Mouse (Mus musculus) erythroblast, embryonic 14.5 days (primary cell): ENCODE data around the gene Mccc2. TPM values are rescaled to one million over a fixed set of nuclear protein-coding genes. Genes with fewer than 3 reads are reported as not detected.
A peak's percentile ranks its signal among the peaks of the same experiment; 100 is the strongest.
"Not testable (repeated sequence)": the region's sequence is repeated elsewhere in the genome, so short reads cannot be mapped to it uniquely, and the experiment has no call there.

Experiments used
- H3K27me3 ChIP-seq: 2 replicates; pipeline ENCODE4 v1.6.1; 2012; ENCODE audit warnings: inconsistent platforms; ENCODE audit not compliant: control insufficient read depth
- H3K36me3 ChIP-seq: 2 replicates; pipeline ENCODE4 v1.6.1; 2012; ENCODE audit warnings: mild to moderate bottlenecking, inconsistent platforms; ENCODE audit not compliant: control insufficient read depth
- H3K4me1 ChIP-seq: 2 replicates; pipeline ENCODE4 v1.6.1; 2012; ENCODE audit warnings: inconsistent platforms; ENCODE audit not compliant: control insufficient read depth
- H3K4me3 ChIP-seq: replicated peaks from 2 replicates; pipeline ENCODE3; 2012; ENCODE audit warnings: moderate library complexity, mild to moderate bottlenecking, inconsistent platforms
- H3K9me3 ChIP-seq: 2 replicates; pipeline ENCODE4 v1.6.1; 2012; ENCODE audit warnings: low read length, inconsistent platforms, mixed read lengths; ENCODE audit not compliant: control insufficient read depth
- GATA1 ChIP-seq: IDR thresholded peaks from 2 replicates; pipeline ENCODE4 v1.6.1; 2012; ENCODE audit warnings: low read length, inconsistent platforms, mixed read lengths
- TAL1 ChIP-seq: IDR thresholded peaks from 3 replicates; pipeline ENCODE4 v1.6.1; 2012; ENCODE audit warnings: low read length, inconsistent platforms, mixed read lengths
- polyA plus RNA-seq: library from polyadenylated mRNA; stranded (reverse); fragments of >175 nt; gene quantifications from 2 replicates; pipeline ENCODE4 v1.2.3, GENCODE M21; 2012

Mccc2 gene
- 0.14 and 0.15 TPM in 2 replicates for polyA plus RNA-seq

DNA sequence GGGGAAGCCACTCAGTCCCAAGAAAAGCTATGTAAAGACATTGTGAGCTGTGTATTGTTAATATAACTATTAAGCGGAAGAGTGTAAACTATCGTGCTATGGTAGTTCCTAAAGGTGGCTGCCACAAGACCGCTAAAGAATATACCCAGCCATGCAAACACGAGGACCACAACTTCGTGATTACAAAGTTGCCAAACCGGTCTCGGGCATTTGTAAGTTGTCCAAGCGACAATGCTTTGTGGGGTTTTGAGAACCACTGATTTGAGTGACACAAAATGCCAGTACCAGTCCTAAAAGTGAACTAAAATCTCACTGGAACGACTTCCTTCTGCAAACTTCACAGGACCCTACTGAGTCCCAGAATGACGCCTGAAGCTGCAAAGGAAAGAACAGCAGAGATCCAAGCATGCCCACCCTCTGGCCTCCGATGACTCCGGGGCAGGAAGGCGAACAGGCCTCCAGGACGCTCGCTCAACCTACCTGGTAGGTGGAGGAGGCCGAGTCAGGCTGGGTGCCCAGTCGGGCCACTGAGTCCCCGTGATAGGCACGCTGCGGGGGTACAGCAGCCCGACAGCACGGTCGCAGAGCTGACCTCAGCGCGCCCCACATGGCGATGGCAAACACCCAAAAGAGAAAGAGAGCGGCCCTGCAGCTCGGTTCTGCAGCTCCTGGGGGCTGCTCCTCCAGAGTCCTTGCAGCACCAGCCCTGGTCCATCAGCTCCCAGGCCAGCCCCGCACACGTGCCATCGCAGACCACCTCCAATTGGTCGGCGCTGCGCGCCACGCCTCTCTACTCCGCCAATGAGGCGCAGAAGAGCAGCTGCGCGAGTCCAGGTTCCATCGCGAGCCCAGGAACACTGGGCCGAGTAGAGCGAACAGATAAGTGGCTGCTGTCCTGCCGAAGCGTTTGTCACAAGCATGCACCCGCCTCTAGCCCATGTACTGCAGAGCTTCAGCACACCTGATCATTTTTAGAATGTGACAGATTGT, at the start of gene Mccc2:
Gene Mccc2, minus strand, starts transcription at position 734 of the 990 bp plus-strand sequence.
- 0 out of 2 replicates have a peak, but pooled peaks have one; percentile 22 for TF ChIP-seq GATA1
- TF ChIP-seq TAL1: no peak
- no peaks in the 10 kb centered on the region for H3K27me3 ChIP-seq
- no peaks in the 10 kb centered on the region for H3K9me3 ChIP-seq
- H3K4me3 ChIP-seq: peak within 1 kb of the TSS; percentile 75
- H3K36me3 ChIP-seq: peaks cover 7% of the 10 kb centered on the region
- H3K4me1 ChIP-seq: peaks cover 30% of the 10 kb centered on the region

DNA sequence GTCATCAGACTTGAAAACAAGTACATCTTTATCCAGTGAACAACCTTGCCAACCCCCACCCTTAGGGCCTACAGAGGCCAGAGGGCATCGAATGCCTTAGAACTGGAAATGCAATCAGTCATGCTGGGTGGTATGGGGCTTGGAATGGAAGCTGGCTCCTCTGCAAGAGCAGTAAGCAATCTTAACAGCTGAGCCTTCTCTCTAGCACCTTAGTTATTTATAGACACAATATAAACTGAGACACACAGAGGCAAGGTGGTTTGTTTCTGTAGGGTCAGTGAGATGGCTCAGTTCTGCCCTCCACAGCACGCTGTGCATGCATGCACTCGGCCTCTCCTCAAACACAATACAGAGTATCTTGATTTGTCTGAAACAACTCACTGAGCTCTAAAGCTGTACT, 48.5 kb upstream of the Mccc2 start:
- peaks cover 88% of the 10 kb centered on the region for H3K36me3 ChIP-seq
- TF ChIP-seq GATA1 (no peak), TAL1 (no peak)
- no peaks in the 10 kb centered on the region for H3K9me3 ChIP-seq
- no peaks in the 10 kb centered on the region for H3K27me3 ChIP-seq
- H3K4me3 ChIP-seq: no peak overlapping the region
- H3K4me1 ChIP-seq: no peaks in the 10 kb centered on the region

DNA sequence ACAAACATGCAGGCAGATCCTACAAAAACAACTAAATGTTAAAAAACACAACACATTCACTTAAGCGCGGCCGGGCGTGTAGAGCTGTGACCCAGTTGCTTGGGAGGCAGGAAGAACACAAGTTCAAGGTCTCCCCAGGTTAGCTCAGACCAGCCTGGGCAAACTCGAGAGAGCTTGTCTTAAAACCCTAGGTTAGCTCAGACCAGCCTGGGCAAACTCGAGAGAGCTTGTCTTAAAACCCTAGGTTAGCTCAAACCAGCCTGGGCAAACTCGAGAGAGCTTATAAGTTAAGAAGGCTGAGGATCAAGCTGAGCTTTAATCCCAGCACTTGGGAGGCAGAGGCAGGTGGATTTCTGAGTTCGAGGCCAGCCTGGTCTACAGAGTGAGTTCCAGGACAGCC, 42.3 kb upstream of the Mccc2 start:
- H3K4me1 ChIP-seq, H3K9me3 ChIP-seq, H3K27me3 ChIP-seq, H3K4me3 ChIP-seq: not testable (repeated sequence)
- peaks cover 90% of the 10 kb centered on the region for H3K36me3 ChIP-seq

DNA sequence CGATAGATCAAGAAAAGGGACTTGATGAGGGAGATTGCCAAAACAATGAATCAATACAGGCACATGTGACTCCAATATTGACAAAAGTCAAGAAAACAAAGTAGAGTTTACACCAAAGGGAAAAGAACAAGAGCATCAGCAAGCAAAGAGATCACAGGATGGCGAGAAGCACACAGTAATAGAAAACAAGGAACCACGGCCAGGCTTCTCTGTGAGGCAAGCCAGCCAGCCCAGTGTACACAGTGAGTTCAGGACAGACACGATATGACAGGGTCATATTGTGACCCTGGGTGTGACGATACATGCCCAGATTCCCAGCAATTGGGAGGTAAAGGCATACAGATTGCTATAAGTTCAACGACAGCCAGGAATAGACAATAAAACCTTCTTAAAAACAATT, 10.6 kb upstream of the Mccc2 start:
- no peaks in the 10 kb centered on the region for H3K9me3 ChIP-seq
- H3K4me3 ChIP-seq: no peak overlapping the region
- H3K27me3 ChIP-seq: no peaks in the 10 kb centered on the region
- peaks cover 86% of the 10 kb centered on the region for H3K36me3 ChIP-seq
- no peak for TF ChIP-seq TAL1
- TF ChIP-seq GATA1: no peak
- H3K4me1 ChIP-seq: no peaks in the 10 kb centered on the region

DNA sequence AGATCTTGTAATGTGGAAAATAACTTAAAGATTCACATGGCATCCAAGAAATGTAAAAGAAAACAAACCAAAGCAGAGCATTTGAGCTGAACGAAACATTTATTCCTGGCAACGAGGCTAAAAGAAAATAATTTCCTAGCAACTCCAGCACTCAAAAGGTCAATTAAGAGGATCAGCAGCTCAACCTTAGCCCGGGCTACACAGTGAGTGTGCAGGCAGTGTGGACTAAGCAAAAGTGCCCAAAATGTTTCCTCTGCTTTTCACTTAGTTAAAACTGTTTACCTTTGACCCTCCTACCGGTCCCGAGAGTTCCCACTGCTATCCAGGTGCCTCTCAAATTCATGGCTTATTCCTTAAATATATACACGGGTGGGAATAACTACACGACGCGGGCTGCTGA, 1.5 kb upstream of the Mccc2 start:
- H3K9me3 ChIP-seq: no peaks in the 10 kb centered on the region
- no peak for TF ChIP-seq TAL1
- TF ChIP-seq GATA1: no peak

DNA sequence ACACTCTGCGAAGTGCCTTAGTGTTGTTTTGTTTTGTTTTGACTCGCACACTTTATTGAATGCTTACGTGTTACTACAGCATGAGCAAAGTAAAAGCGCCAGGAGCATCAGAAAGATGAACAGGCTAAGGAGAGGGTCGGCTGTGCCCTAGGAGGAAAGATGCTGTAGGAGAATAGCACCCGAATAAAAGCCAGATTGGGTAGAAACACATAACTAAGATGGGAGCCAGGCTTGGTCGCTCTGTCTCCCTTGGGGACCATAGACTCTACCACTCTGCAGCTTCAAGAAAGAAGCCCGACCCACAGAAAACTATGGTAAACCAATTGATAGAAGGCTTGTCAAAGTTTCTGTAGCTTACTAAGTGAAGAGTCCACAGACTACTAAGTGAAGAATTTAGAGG, 498 bp upstream of the Mccc2 start:
- H3K4me1 ChIP-seq: peaks cover 30% of the 10 kb centered on the region
- peaks cover 13% of the 10 kb centered on the region for H3K36me3 ChIP-seq
- no peak for TF ChIP-seq GATA1
- no peak for TF ChIP-seq TAL1
- peak overlapping the region; percentile 75 for H3K4me3 ChIP-seq
- no peaks in the 10 kb centered on the region for H3K9me3 ChIP-seq
- no peaks in the 10 kb centered on the region for H3K27me3 ChIP-seq

More for the DNA sequence above, 1.5 kb upstream of the Mccc2 start:
- Histone ChIP-seq H3K4me3 (no peak overlapping the region), H3K36me3 (peaks cover 18% of the 10 kb centered on the region), H3K27me3 (no peaks in the 10 kb centered on the region), H3K4me1 (peaks cover 30% of the 10 kb centered on the region)

DNA sequence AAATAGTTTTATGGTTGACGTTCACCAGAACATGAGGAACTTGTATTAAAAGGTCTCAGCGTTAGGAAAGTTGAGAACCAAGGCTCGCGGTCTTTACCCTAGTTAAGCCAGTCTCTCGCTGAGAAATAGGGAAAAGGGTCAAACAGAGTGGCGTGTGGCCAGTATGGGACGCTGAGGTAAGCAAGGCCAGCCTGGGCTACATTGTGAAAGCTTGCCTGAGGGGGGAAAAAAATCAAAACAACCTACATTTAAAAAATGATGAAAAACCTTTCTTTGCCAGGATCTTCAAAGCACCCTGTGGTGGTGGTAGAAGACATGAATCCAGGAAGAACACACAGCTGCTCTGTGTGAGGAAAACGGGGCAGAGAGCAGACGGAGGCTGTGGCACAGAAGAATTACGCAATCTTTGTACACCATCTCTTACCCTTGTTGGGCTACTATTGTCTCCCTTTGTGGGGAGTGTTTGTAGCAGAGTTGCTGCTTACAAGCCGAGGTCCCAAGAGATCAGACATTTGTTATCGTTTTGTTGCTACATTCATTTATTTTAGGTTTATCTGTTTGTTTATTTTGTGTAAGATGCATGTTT, 9.4 kb downstream of the Mccc2 start:
- H3K9me3 ChIP-seq: no peaks in the 10 kb centered on the region
- TF ChIP-seq TAL1: no peak
- TF ChIP-seq GATA1: no peak

DNA sequence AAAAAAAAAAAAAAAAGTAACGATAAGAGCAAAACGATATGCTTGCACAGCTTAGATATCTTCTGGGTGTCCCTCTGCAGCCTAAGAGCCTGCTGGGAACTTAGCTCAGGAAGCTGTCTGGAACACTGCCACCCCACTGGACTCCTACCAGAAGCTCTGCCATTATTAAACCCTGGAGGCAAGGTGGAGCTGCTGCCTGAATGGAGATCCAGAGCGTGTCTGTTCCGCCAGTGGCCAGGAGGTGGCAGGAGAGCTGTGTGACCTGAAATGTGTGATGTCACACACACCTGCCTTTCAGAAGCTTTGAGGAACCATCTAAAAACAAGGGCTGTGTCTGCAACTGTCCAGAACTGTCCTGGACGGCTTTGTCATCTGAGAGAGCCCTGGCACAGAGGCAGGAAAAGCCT, 13.6 kb downstream of the Mccc2 start:
- Histone ChIP-seq H3K27me3 (no peaks in the 10 kb centered on the region), H3K36me3 (no peaks in the 10 kb centered on the region), H3K4me1 (peaks cover 3% of the 10 kb centered on the region), H3K4me3 (no peak overlapping the region), H3K9me3 (no peaks in the 10 kb centered on the region)
- TF ChIP-seq GATA1 (no peak), TAL1 (no peak)

More for the DNA sequence above, 9.4 kb downstream of the Mccc2 start:
- H3K4me3 ChIP-seq: no peak overlapping the region
- peaks cover 3% of the 10 kb centered on the region for H3K4me1 ChIP-seq
- H3K36me3 ChIP-seq: no peaks in the 10 kb centered on the region
- H3K27me3 ChIP-seq: no peaks in the 10 kb centered on the region

DNA sequence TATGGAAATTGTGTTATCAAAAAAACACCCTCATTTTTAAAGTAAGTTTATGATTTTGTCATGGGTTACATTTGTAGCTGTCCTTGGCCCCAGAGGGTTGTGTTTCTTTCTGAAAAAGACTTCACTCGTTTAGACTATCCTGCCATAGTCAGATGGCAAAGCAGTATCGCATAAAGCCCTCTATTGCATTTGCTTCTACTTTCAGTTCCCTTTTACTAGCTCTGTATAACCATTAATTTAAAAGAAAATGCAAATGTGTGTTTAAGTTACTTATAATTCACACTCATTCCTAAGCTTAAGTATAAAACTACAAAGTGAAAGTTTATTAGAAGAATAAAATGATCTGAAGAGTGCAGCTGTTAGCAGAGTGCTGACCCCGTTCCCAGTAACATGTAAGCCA, 16.4 kb downstream of the Mccc2 start:
- Histone ChIP-seq H3K27me3 (no peaks in the 10 kb centered on the region), H3K36me3 (no peaks in the 10 kb centered on the region), H3K4me3 (no peak overlapping the region), H3K4me1 (peaks cover 3% of the 10 kb centered on the region), H3K9me3 (no peaks in the 10 kb centered on the region)
- TF ChIP-seq GATA1: no peak
- TF ChIP-seq TAL1: no peak
